Mouse (Mus musculus): ENCODE data around the gene Lemd1.
"Not testable (repeated sequence)": the region's sequence is repeated elsewhere in the genome, so short reads cannot be mapped to it uniquely, and the experiment has no call there.

Gene Lemd1

DNA sequence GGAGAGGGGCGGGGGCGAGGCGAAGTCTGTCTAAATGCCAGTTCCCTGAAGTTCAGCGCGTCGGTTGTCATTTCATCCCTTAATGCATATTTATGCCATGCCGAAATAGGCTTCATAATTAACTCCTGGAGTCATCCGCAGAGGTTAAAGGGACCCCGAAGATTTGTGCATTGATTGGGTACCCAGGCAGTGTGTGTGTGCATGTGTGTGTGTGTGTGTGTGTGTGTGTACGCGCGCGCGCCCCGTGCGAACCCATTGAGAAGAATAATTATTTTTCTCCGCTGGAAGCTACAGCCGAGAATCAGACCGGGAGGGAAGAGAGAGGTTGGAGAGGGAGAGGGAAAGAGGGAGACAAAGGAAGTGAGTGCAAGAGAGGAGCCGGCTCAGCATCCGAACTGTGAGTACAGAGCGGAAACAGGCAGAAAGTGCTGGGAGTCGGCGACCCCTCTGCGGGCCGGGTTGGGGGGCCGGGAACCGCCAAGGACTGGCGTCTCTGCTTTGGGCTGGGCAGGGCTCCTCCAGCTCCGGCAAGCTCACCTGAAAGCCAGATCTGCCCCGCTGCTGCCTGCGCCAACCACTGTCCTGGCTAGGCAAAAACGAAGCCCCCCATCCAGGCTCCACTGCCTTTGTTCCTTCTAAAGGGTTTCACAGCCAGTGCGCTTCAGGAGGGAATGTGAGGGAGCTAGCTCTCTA lies at the start of gene Lemd1, which contains the start of gene AC124108.1:
Gene Lemd1 (plus strand): TSS at position 339 of the 693 bp plus-strand sequence.
Gene AC124108.1 (plus strand): TSS at position 365 of the 693 bp plus-strand sequence.
- DNase-seq (ENCODE audit: low spot score) = no peak

DNA sequence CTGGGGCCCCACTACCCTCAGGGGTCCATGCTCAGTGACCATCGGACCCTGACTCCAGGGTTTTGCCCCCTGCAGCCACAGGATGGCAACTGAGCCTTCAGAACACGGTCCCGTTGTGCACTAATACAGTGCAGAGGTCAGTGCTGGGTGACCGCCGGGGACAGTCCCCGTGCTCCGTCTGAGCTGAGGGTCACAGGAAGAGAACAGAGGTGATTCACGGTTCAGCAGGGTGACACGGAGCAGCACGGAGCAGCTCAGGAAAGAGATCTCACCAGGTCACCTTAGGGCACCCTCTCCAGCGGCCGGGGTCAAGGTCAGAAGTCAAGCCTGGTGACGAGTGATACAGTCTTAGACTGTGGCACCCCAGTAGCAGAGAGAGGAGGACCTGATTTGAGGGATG lies 49.5 kb upstream of the Lemd1 start:
- DNase-seq (ENCODE audit: low spot score) = no peak

DNA sequence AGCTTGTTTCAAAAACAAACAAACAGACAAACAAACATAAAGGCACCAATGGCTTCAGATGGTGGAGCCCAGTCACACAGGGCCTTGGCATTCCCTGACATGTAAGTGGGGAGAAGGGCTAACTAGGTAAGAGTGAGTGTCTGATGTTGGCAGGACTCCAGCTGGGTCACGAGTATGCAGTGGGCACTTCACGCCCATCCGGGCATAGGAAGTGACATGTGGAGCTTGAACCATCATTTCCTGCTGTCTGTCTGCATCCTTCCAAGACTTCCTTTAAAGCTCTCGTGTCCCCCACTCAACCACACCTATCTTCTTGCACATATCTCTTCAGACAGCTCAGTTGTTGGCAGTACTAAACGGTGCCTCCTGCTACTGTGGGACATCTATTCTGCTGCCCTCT lies 48.2 kb upstream of the Lemd1 start:
- no peak for DNase-seq (ENCODE audit: low spot score)

GRCm38 (mm10) chr1:132143730-132144129 lies 47.5 kb upstream of the Lemd1 start:
- no peak for DNase-seq (ENCODE audit: low spot score)

- DNase-seq (ENCODE audit: low spot score) = no peak
These were observed 47.0 kb upstream of the Lemd1 start for GRCm38 (mm10) chr1:132144223-132144622.

- no peak for DNase-seq (ENCODE audit: low spot score)
These were observed 46.4 kb upstream of the Lemd1 start for GRCm38 (mm10) chr1:132144837-132145236.

GRCm38 (mm10) chr1:132145973-132146685 lies 45.1 kb upstream of the Lemd1 start:
- DNase-seq (ENCODE audit: low spot score) = peak; percentile 80

- DNase-seq (ENCODE audit: low spot score) = no peak
These were observed 41.8 kb upstream of the Lemd1 start for GRCm38 (mm10) chr1:132149410-132149809.

DNA sequence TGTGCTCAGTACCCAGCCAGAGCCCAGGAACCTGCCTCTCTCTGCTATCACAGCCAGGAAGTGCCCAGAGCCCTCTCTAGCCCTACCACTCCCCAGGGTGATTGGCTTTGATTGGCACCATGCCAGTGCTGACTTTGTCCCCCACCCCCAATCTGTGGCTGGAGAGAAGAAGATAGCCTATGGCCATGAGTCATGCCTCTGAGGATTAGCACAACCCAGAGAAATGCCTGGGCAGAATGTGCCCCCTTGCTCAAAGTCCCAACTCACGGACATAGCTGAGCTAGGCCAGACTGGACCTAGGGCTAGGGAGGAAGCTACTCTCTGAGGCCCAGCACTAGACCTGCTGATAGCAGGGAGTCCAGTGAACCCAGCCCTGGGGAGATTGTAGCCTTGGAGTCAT lies 41.1 kb upstream of the Lemd1 start:
- peak; percentile 82 for DNase-seq (ENCODE audit: low spot score)

DNA sequence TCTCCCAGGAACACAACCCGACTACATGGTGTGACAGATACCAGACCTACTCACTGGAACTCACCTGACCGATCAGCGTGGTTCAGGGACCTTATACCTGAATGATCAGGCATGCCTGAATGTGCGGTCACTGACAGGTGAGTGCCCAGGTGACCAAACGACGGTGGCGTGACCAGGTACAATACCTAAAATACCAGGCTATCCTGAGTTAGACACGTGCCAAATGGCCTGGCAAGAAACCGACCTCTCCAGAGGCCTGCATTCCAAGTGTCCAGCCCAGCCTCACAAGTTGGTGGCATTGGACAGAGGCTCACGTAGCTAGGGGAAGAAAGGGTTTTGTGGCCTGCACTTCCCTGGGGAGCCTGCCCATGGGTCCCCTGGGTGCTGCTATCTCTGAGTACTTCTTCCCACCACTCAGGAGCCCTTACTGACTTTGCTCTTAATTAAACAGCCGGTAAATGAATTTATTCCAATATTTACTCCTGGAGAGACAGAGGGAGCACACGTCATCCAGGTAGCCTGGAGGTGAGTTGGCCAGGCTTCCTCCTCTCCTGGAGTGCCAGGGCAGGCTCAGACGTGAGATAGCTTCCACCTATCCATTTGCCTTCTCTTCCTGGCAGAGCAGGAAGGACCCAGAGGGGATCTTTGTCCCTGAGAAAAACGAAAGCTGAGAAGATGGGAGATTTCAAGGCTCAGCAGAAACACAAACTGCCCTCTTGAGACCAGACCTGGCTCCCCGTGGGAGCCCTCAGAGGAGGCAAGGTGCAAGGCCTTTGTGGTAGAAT lies 40.2 kb upstream of the Lemd1 start:
- DNase-seq (ENCODE audit: low spot score) = no peak

- no peak for DNase-seq (ENCODE audit: low spot score)
These were observed 39.3 kb upstream of the Lemd1 start for GRCm38 (mm10) chr1:132151908-132152307.

GRCm38 (mm10) chr1:132153086-132153690 lies 38.0 kb upstream of the Lemd1 start:
- DNase-seq (ENCODE audit: low spot score) = no peak

GRCm38 (mm10) chr1:132153691-132154090 lies 37.5 kb upstream of the Lemd1 start:
- no peak for DNase-seq (ENCODE audit: low spot score)

DNA sequence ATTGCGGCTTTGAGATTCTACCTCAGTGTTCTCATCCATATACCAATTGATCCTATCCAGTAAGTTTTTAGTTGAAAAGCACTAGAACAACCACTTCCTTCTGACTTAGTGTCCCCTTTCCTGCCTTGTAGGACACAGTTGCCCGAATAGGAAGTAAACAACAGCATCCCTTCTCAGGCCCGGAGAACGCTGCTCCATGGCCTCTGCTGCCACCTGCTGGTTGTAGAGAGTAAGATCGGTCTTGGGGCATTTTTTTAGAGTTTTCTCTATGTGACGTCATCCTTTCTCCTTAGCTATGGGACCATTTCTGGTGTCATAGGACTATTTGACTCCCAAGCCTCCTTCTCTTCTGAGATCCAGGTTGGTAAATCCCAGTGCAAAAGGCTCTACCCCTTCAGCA lies 35.5 kb upstream of the Lemd1 start:
- DNase-seq (ENCODE audit: low spot score) = peak; percentile 84

GRCm38 (mm10) chr1:132157016-132157781 lies 34.0 kb upstream of the Lemd1 start:
- peak; percentile 90 for DNase-seq (ENCODE audit: low spot score)

GRCm38 (mm10) chr1:132157808-132158207 lies 33.4 kb upstream of the Lemd1 start:
- peak; percentile 2 for DNase-seq (ENCODE audit: low spot score)

DNA sequence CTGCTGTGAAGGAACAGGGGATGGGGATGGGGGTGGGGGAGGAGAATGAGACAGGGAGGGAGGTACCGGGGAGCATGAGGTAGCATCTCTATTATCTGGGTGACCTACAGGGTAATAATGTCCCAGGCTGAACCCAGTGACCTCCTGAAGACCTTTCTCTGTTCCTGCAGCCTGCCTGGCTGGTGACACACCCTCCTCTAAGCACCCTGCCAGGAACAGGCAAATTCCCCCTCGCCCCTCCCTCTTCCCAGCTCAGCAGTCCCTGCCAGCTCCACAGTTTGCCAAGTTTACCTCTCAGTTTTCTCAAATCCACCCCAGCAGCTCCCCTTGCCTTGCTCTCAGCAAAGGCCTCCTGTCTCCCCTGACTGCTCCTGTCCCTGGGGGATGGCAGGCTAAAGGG lies 32.5 kb upstream of the Lemd1 start:
- DNase-seq (ENCODE audit: low spot score) = peak; percentile 48

GRCm38 (mm10) chr1:132159681-132160080 lies 31.6 kb upstream of the Lemd1 start:
- DNase-seq (ENCODE audit: low spot score) = no peak

DNA sequence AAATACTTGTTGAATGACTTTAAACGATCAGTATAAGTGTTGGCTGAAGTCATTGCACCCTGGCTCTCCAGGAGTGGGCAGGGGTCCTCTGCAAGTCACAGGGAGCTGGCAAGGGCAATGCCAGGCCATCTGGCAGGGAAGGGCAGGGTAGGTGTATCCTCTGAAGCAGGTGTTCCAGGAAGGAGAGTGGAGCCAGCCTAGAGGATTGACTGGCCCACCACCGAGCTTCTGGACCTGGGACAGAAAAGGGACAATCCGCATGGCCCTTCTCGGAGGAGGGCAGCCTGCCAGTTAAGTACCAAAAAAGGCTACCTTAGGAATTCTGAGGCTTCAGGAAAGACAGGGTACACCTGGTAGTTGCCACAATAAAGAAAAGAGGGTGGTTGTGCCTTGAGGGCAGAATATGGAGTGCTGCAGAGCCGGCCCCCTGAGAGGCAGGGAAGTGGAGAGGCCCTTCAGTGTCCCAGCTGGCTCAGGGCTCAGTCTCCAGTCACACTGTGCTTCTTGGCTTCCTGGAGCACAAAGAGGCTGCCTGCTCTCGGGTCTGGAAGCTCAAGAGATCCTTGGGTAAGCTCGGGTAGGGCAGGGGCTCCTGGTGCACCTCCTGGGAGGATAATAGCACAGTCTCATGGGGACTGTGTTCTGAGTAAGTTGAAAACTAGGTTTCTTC lies 29.9 kb upstream of the Lemd1 start:
- no peak for DNase-seq (ENCODE audit: low spot score)

GRCm38 (mm10) chr1:132162618-132163017 lies 28.6 kb upstream of the Lemd1 start:
- not testable (repeated sequence) for DNase-seq (ENCODE audit: low spot score)
